Mouse (Mus musculus) heart, embryonic 14.5 days (tissue): ENCODE measurements at regions not wholly inside any gene's neighbourhood (a gene's known extent, or its start where the extent isn't known, plus 50 kb on each side); places are given as distances from the start of the nearest gene placed in this dataset.

ENCODE experiments used
- ATAC-seq: fragments of 200-750 bp; cut with Nextera tagmentation; 2 replicates; pipeline ENCODE4 v1.8.0; 2017; ENCODE audit warnings: low read depth, moderate TSS enrichment; ENCODE audit not compliant: insufficient number of reproducible peaks, insufficient read depth, low FRiP score
- H3K27ac ChIP-seq, 2 experiments: fragments of 200-500 bp in 1 of 2; fragments of 300-500 bp in 1 of 2; sonication (generic) in 1 of 2; replicated peaks in 1 of 2; 2 replicates each; pipeline ENCODE4 v1.5.1; 2012 to 2014; ENCODE audit warnings: low read depth in 2 of 2, low read length in 2 of 2, control low read depth in 1 of 2, mild to moderate bottlenecking in 1 of 2, mixed read lengths in 1 of 2; ENCODE audit not compliant: control insufficient read depth in 1 of 2, insufficient read depth in 1 of 2
- H3K27me3 ChIP-seq: fragments of 300-500 bp; sonication (generic); 2 replicates; pipeline ENCODE4 v1.6.1; 2014; ENCODE audit warnings: mild to moderate bottlenecking, low read length, control low read depth; ENCODE audit not compliant: control insufficient read depth, insufficient read depth
- H3K36me3 ChIP-seq: fragments of 300-500 bp; sonication (generic); 2 replicates; pipeline ENCODE4 v1.6.1; 2014; ENCODE audit warnings: mild to moderate bottlenecking, control low read depth, low read length, mixed read lengths; ENCODE audit not compliant: control insufficient read depth, insufficient read depth
- H3K4me1 ChIP-seq, 2 experiments: fragments of 200-500 bp in 1 of 2; fragments of 300-500 bp in 1 of 2; sonication (generic) in 1 of 2; 2 replicates each; pipeline ENCODE4 v1.6.1; 2012 to 2014; ENCODE audit warnings: low read length in 2 of 2, control low read depth in 1 of 2, mixed read lengths in 1 of 2; ENCODE audit not compliant: control insufficient read depth in 2 of 2, insufficient read depth in 2 of 2
- H3K4me2 ChIP-seq: fragments of 300-500 bp; sonication (generic); 2 replicates; pipeline ENCODE4 v1.6.1; 2014; ENCODE audit warnings: mild to moderate bottlenecking, low read length
- H3K4me3 ChIP-seq, 2 experiments: fragments of 200-500 bp in 1 of 2; fragments of 300-500 bp in 1 of 2; sonication (generic) in 1 of 2; 2 replicates each; pipeline ENCODE4 v1.5.1; 2012 to 2014; ENCODE audit warnings: low read length in 2 of 2, mild to moderate bottlenecking in 2 of 2, control low read depth in 1 of 2, low read depth in 1 of 2, moderate library complexity in 1 of 2; ENCODE audit not compliant: control insufficient read depth in 1 of 2, insufficient read depth in 1 of 2
- H3K9ac ChIP-seq: fragments of 300-500 bp; sonication (generic); 2 replicates; pipeline ENCODE4 v1.6.1; 2014; ENCODE audit warnings: mild to moderate bottlenecking, low read length
- H3K9me3 ChIP-seq: fragments of 300-500 bp; sonication (generic); 2 replicates; pipeline ENCODE4 v1.6.1; 2016; ENCODE audit warnings: low read length, control low read depth; ENCODE audit not compliant: control insufficient read depth
- WGBS: fragments of 180-500 bp; shearing (Covaris S2); extraction: QIAGEN DNeasy Blood & Tissue Kit; methylation state at CpG from one replicate; pipeline ENCODE4 v1.1.7; 2014; 5-methylcytosine and 5-hydroxymethylcytosine counted together

DNA sequence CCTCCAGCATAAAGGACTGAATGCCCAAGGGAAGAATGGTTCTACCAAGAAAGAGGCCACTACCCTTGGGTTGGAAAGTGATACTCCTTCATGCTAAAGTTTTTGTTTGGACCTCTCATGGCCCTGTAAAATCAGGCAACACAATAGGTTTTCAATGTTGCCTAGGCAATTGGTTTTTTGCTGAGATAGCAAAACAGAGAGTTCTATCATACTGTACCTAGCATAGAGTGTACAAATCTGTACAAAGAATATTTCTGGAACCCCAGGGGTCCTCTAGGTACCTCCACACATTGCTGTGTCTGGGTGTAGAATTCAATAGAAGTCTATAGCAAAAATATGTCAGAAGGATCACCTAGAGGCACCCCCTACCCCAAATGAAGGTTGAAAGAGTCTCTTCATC is 483.4 kb upstream of the Kif2a start:
- no peak for ATAC-seq
- no peaks in the 10 kb centered on the region for H3K36me3 ChIP-seq
- no peaks in the 10 kb centered on the region for H3K9me3 ChIP-seq
- H3K4me2 ChIP-seq: no peak overlapping the region
- no peak overlapping the region for H3K4me3 ChIP-seq
- H3K4me1 ChIP-seq: no peaks in the 10 kb centered on the region
- H3K27me3 ChIP-seq: no peaks in the 10 kb centered on the region
- no peak overlapping the region for H3K9ac ChIP-seq
- H3K27ac ChIP-seq: no peak overlapping the region

DNA sequence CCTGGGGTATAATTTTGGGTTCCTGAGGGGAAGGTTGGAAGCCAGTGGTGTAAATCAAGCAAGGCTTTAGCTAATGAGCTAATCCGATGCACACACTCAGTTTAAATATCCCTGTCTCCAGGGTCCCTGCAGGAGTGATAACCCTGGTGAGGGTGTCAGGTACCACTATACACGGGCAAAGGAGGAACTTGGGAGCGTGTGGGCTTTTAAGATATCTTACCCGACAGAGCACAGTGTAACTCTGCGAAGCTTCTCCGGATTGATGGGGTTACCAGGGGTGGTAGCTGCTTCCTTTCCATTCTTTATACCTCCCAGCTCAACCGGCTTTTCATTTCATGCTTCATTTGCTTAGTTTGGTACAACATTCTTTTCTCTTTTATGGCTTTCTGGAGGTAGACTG is 480.3 kb upstream of the Kif2a start:
- WGBS: 42% methylated on average over 7 of the region's 7 CpGs
- H3K9me3 ChIP-seq: no peaks in the 10 kb centered on the region
- H3K4me3 ChIP-seq: no peak overlapping the region
- no peaks in the 10 kb centered on the region for H3K4me1 ChIP-seq
- no peaks in the 10 kb centered on the region for H3K27me3 ChIP-seq
- no peak overlapping the region for H3K4me2 ChIP-seq
- no peaks in the 10 kb centered on the region for H3K36me3 ChIP-seq
- no peak overlapping the region for H3K27ac ChIP-seq
- no peak for ATAC-seq
- no peak overlapping the region for H3K9ac ChIP-seq

DNA sequence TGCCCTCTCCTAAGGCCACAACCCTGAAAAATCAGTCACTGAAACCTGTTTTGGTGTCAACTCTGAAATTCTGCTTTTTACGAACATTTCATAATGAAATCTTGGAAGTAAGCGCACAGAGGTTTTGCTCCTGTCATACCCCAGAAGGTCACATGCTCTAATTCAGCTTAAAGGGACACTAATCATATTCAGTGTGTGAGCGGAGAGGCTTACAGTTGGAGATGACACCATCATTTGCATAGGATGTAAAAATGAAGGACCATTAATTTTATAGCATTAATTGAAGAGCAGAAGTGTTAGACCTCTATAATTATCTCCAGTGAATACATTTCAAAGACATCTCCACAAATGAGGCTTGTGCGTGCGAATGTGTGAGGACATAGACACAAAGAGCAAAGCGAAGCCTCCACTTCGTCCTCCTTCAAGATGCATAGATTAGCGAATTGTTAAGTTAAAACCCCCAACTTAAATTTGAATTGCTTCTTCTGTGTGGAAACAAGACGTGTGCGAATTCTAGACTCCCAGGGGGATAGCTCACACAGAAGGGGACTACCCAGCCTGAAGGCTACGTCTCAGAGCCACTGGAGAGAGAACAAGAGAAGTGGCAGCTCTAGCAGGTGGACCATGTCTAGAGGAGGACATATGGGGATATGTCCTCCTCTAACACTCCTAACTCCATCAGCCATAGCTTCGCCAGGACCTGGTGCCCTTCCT is 479.0 kb upstream of the Kif2a start:
- Histone ChIP-seq H3K4me1 (no peaks in the 10 kb centered on the region), H3K4me3 (no peak overlapping the region), H3K9me3 (no peaks in the 10 kb centered on the region), H3K9ac (no peak overlapping the region), H3K4me2 (no peak overlapping the region), H3K27me3 (no peaks in the 10 kb centered on the region), H3K27ac (no peak overlapping the region), H3K36me3 (no peaks in the 10 kb centered on the region)
- no peak for ATAC-seq
- 81% methylated on average over 12 of the region's 12 CpGs for WGBS

DNA sequence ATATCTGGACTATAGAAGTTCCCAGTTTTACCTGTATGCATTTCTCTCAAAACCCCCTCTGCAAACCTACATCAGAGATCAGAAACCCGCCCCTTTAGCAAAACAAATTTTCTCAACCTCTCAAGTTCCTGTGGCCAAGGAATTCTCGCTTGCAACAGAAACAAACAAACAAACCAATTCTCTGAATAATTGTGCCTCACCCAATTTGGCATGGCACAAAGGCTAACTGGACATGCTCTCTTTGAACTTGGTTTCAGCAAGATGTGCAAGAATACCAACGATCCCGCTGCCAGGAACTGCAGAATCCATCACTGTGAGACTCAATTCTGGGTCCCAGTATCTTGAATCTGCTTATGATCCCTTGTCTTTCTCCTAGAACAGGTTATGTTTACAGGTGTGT is 477.4 kb upstream of the Kif2a start:
- no peak overlapping the region for H3K9ac ChIP-seq
- H3K36me3 ChIP-seq: no peaks in the 10 kb centered on the region
- H3K4me1 ChIP-seq: no peaks in the 10 kb centered on the region
- H3K27me3 ChIP-seq: no peaks in the 10 kb centered on the region
- no peak overlapping the region for H3K27ac ChIP-seq
- no peaks in the 10 kb centered on the region for H3K9me3 ChIP-seq
- WGBS: 72% methylated on average over 4 of the region's 4 CpGs
- no peak overlapping the region for H3K4me2 ChIP-seq
- ATAC-seq: no peak
- H3K4me3 ChIP-seq: no peak overlapping the region

DNA sequence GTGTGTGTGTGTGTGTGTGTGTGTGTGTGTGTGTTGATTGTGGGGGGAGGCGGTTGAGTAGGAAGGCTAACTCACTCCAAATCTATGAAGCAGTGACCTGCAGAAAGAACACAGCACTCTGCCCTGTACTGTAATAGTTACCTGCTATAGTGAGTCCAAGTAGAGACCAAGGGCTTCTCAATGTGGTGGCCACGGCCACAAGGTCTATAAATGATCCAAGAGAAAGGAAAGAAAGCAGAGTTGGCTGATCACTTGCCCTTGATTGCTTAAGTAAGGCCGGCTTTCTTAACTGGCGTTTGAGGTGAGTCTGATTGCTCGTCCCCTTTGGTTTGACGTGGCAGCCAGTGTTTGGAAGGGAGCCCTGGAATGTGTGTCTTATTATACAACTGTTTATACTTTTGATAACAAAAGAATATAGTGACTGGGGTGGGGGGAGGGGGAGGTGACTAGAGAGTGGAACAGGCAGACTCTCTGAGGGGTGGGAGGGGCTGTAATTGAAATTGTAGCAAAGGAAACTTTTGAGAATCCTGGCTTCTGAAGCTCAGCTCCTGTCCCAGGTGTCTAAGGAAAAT is 473.3 kb upstream of the Kif2a start:
- H3K36me3 ChIP-seq: no peaks in the 10 kb centered on the region
- ATAC-seq: no peak
- no peaks in the 10 kb centered on the region for H3K9me3 ChIP-seq
- no peak overlapping the region for H3K27ac ChIP-seq
- H3K4me1 ChIP-seq: no peaks in the 10 kb centered on the region
- H3K4me2 ChIP-seq: no peak overlapping the region
- no peak overlapping the region for H3K9ac ChIP-seq
- 36% methylated on average over 6 of the region's 6 CpGs for WGBS
- no peaks in the 10 kb centered on the region for H3K27me3 ChIP-seq
- H3K4me3 ChIP-seq: no peak overlapping the region

DNA sequence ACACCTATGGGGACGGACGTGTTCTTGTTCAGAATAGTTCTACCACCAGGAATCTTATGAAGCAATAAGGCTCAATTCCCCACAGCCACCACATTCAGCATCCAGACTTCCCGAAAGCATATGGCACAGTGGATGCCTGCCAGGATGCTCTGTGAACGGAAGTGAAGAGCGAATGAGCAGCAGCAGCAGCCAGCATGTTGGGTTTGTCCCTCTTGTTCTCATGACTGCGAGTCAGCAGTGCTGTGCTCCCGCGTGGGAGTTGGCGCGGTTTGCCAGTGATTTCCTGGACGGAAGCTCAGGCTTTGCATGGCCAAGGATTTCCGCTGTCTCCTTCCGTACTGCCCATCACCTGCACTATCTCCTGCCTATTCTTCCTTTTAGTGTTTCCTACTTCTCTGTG is 471.8 kb upstream of the Kif2a start:
- Histone ChIP-seq H3K9ac (no peak overlapping the region), H3K4me2 (no peak overlapping the region), H3K27ac (no peak overlapping the region), H3K36me3 (no peaks in the 10 kb centered on the region), H3K4me3 (no peak overlapping the region), H3K9me3 (no peaks in the 10 kb centered on the region), H3K27me3 (no peaks in the 10 kb centered on the region), H3K4me1 (no peaks in the 10 kb centered on the region)
- ATAC-seq: no peak
- 75% methylated on average over 13 of the region's 13 CpGs for WGBS

DNA sequence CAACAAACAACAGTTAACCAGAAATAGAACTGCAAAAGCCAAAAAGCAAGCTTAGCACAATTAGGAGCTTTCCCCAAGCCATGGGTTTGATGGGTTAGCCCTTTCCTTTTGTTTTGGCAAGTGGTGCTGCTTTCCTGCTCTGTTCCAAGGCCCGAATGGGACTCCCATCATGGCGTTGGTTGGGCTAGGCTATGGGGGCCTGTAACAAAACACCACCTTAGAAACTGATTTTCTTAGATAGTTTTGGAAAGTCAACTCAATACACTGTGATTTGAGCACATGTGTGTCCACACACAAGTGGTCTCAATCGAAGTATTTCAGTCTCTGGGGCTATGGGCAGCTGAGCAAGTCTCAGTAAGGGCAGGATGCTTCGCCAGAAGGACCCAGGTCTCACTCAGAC is 470.5 kb upstream of the Kif2a start:
- no peak overlapping the region for H3K4me2 ChIP-seq
- no peaks in the 10 kb centered on the region for H3K27me3 ChIP-seq
- H3K9me3 ChIP-seq: no peaks in the 10 kb centered on the region
- H3K27ac ChIP-seq: no peak overlapping the region
- H3K4me1 ChIP-seq: no peaks in the 10 kb centered on the region
- H3K4me3 ChIP-seq: no peak overlapping the region
- H3K9ac ChIP-seq: no peak overlapping the region
- 82% methylated on average over 4 of the region's 4 CpGs for WGBS
- no peak for ATAC-seq
- H3K36me3 ChIP-seq: no peaks in the 10 kb centered on the region

DNA sequence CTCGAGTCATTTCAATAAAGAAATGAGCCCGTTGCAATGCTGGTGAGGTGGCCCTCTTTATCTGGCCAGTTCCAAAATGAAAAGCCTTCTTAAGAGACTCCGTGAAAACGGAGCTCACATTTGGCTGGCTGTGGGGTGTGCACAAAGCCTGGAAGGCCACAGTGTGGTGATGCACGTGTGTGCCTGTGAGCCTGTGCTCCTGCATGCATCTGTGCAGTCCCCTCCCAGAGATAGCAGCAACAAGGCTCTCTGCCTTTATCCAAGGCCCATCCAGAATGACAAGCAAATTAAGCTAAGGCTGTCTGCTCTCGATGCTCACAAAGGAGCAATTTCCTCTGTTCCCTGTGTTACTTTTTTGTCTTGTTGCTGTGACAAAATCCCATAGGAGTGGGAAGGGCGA is 469.5 kb upstream of the Kif2a start:
- WGBS: 69% methylated on average over 7 of the region's 7 CpGs
- ATAC-seq: no peak
- H3K4me1 ChIP-seq: no peaks in the 10 kb centered on the region
- no peaks in the 10 kb centered on the region for H3K36me3 ChIP-seq
- no peaks in the 10 kb centered on the region for H3K9me3 ChIP-seq
- no peak overlapping the region for H3K27ac ChIP-seq
- no peaks in the 10 kb centered on the region for H3K27me3 ChIP-seq
- H3K4me3 ChIP-seq: no peak overlapping the region
- H3K9ac ChIP-seq: no peak overlapping the region
- no peak overlapping the region for H3K4me2 ChIP-seq
